Mouse (Mus musculus) cerebellum, postnatal 4 days (tissue): Measurements from ENCODE around the gene Slc6a18.

Experiments
- DNase-seq, 2 experiments: peaks; one replicate each; pipeline ENCODE4 v3.0.0; 2022; ENCODE audit warnings: low spot score in 2 of 2, mixed read lengths in 1 of 2

Gene Slc6a18

GRCm38 (mm10) chr13:73687601-73688000 lies 9.8 kb upstream of the Slc6a18 start:
- DNase-seq = no peak

GRCm38 (mm10) chr13:73685502-73685901 lies 7.7 kb upstream of the Slc6a18 start:
- DNase-seq = no peak

- DNase-seq = no peak
Observed at GRCm38 (mm10) chr13:73684412-73684811, 6.6 kb upstream of the Slc6a18 start.

- DNase-seq = no peak
Observed at GRCm38 (mm10) chr13:73683682-73684081, 5.9 kb upstream of the Slc6a18 start.

DNA sequence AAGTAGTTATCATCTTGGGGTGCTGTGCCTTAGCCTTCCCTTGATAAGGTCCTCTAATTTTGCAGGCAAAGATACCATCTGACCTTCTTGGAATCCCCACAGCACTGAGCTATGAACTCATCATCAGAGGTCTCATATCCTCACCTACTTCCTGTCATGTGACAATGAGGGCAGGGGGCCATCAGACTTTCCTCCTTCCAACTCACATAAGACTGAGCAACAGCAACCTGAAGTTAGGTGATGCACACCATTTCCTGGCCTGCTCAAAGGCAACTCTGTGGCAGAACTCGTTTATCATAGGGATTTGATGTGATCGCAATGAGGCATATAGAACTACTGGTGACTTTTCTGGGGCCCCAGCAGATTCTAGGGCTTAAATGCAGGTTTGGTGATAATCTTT lies 4.4 kb upstream of the Slc6a18 start:
- DNase-seq = no peak

GRCm38 (mm10) chr13:73680394-73680793 lies 2.6 kb upstream of the Slc6a18 start:
- no peak for DNase-seq

DNA sequence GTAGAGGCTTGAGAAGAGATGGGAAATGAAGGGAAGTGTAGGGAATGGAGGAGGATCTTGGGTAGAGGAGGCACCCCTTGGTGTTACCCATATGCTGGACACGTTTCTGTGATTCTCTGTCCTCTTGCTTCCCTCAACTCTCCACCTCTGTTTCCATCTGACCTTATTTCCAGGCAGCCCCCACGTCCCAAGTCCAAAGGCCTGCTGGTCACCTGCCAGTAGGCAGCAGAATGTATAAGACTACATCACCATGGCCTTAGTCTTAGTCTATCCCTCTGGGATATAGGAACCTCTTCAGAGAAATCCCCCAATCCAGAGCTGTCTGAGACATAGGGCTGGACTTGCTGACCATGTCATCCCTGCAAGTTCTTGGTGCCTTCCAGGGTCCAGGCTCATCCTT lies 1.5 kb upstream of the Slc6a18 start:
- no peak for DNase-seq

- DNase-seq = no peak
Observed at GRCm38 (mm10) chr13:73675161-73675560, 2.7 kb downstream of the Slc6a18 start.

GRCm38 (mm10) chr13:73660163-73660695 lies 17.6 kb downstream of the Slc6a18 start:
- no peak for DNase-seq

DNA sequence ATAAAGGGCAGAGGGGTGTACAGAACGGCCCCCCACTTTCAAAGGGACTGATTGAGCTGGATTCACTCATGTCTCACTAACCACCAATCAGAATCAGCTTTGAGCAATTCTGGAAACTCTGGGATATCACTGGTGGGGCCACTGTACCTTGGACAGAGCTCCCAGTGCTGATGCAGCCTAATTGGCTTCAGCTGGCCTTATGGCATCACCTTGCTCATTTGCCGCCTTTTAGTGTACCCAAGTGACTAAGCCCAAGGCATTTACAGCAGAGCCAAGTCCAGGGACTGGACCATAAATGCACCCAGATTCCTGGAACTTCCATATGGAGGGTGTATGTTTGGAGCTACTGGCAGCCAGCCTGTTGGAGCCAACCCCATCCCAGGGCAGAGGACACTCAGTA lies 18.9 kb downstream of the Slc6a18 start:
- DNase-seq = no peak

GRCm38 (mm10) chr13:73654976-73655375 lies 22.8 kb downstream of the Slc6a18 start:
- no peak for DNase-seq

GRCm38 (mm10) chr13:73653266-73653665 lies 24.6 kb downstream of the Slc6a18 start:
- DNase-seq = no peak

DNA sequence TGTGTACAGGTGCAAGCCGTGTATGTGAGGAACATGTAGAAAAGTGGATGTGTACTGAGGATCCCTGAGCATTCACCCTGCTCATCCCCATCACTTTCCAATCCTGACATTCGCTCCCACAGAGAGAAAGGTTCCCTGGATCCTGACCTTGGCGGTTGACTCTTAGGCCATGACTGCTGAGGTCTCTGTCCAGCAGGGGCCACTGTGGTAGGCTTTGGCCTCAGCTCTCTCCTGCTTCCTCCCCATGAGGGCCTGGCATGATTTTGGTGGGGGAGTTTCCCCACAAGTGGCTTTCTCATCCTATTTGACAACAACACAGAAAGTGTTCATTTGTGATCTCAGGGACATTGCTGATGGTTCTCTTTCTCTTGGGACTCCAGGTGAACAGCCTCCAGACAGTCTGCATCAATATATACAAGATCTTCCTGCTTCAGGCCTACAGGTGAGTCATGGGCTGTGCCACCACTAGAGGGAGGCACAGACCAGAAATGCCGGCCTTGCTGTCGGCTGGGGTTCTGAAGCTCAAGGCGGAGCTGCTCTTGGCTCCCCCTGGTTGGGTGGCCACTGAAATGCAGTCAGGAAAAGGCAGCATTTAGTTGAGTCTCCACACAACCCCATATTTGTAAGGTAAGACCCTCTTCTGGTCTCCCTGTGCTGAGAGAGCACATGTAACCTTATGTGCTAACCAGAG lies 31.3 kb downstream of the Slc6a18 start:
- DNase-seq = peak; percentile 35 to 58

GRCm38 (mm10) chr13:73641296-73641695 lies 36.5 kb downstream of the Slc6a18 start:
- no peak for DNase-seq

DNA sequence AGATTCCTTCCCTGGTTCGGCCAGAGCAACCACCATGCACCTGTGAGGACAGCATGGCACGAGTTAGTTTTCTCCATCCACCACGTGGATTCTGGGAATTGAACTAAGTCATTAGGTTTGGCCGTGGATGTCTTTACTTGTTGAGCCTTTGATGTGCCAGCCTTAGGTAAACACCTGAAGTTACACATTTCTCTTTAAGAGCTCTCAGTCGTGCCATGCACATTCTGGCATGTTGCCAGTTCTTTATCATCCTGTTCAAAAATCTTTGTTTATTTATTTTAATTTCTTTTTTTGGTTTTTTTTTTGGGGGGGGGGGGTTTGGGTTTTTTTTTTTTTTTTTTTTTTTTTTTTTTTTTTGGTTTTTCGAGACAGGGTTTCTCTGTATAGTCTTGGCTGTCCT lies 40.0 kb downstream of the Slc6a18 start:
- DNase-seq = no peak

DNA sequence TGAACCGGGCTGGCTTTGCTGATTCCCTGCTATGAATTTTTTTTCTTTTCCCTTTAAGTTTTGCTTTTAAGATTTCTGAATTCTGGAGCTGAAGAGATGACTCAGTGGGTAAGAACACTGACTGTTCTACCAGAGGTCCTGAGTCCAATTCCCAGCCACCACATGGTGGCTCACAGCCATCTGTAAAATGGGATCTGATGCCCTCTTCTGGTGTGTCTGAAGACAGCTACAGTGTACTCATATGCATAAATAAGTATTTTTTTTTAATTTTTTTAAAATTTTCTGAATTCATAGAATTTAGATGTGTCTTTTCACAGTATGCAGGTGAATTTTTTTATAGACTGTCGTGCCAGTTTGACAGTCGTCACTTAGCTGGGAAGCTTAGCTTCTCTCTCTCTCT lies 46.0 kb downstream of the Slc6a18 start:
- DNase-seq = no peak

DNA sequence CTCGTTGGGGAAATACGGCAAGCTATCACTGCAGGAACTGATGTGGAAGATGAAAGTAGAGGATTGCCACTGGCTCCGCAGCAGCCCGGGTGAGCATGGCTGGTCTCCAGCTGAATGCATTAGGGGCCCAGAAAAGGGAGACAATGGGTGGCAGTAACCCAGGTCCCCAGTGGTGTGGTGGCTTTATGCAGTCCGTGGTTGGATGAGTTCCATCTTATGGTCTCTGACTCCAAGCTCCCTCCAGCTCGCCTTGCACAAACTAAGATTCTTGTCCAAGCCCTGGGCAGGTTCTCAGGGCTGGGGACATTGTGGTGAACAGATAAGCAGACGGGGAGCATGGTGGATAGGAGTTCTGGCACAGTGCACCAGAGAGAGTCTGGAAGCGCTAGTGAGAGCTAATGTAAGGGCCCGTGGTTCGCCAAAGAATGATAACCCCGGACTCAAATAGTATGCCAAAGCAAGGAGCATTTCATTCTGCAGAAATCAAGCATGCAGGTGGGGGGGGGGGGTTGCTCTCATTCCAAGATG lies 49.2 kb downstream of the Slc6a18 start:
- peak in 1 of 2 experiments; percentile 14 for DNase-seq

DNA sequence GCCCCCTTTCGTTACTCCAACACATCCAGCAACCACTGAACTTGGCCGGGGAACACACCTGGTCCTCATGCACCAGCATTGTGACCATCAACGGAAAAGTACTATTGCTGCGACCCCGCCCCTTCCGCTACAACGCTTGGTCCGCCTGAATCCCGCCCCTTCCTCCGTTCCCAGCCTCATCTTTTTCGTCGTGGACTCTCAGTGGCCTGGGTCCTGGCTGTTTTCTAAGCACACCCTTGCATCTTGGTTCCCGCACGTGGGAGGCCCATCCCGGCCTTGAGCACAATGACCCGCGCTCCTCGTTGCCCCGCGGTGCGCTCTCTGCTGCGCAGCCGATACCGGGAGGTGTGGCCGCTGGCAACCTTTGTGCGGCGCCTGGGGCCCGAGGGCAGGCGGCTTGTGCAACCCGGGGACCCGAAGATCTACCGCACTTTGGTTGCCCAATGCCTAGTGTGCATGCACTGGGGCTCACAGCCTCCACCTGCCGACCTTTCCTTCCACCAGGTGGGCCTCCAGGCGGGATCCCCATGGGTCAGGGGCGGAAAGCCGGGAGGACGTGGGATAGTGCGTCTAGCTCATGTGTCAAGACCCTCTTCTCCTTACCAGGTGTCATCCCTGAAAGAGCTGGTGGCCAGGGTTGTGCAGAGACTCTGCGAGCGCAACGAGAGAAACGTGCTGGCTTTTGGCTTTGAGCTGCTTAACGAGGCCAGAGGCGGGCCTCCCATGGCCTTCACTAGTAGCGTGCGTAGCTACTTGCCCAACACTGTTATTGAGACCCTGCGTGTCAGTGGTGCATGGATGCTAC lies 50.9 kb downstream of the Slc6a18 start, which contains the start of gene Tert:
Tert (plus strand) TSS at position 167 of the 805 bp plus-strand sequence.
- peak; percentile 28 to 56 for DNase-seq

GRCm38 (mm10) chr13:73626410-73626744 lies 51.4 kb downstream of the Slc6a18 start:
- no peak for DNase-seq

- DNase-seq = no peak
Observed at GRCm38 (mm10) chr13:73620637-73621036, 57.2 kb downstream of the Slc6a18 start.

DNA sequence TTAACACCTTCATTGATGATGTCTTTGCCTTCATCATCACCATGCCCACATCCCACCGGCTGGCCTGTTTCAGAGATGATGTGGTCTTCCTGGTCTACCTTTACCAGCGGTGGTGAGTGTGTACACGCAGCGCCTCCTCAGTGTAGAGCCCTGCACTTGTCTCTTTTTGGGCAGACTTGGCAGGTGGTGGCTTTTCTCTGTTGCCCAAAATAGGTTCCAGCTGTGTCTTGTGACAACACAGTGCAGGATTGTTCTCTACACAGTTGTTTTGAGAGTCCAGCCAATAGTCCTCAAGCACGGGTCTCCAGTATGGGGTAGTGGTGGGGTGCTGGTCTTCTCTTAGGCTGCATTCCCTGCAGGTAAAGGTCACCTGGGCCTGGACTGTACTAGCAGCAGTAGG lies 59.4 kb downstream of the Slc6a18 start:
- DNase-seq = no peak
